Mouse (Mus musculus): ENCODE data around the gene Tacc3. TPM values are rescaled to one million over a fixed set of nuclear protein-coding genes. Genes with fewer than 3 reads are reported as not detected.

Tacc3 gene
- polyA plus RNA-seq, 1 experiment from 2014 or later: 316 TPM

- ATAC-seq (ENCODE audit: insufficient number of reproducible peaks, low FRiP score, low TSS enrichment, low read depth) (no peak), DNase-seq (ENCODE audit: low spot score) (peak; percentile 68)
- H3K9ac ChIP-seq (ENCODE audit: low read length): peak overlapping the region; percentile 68; the same call in 1 of the 2 replicates
- H3K27me3 ChIP-seq (ENCODE audit: control insufficient read depth, insufficient read depth, low read length): peaks cover 40% of the 10 kb centered on the region
- no peaks in the 10 kb centered on the region for H3K36me3 ChIP-seq (ENCODE audit: control insufficient read depth, insufficient read depth, low read length)
- H3K27ac ChIP-seq (replicated peaks; ENCODE audit: low read depth, low read length): no peak overlapping the region
- H3K4me1 ChIP-seq (ENCODE audit: control insufficient read depth, insufficient read depth, low read length): peaks cover 15% of the 10 kb centered on the region
- under 1% methylated on average over 36 of the region's 36 CpGs for WGBS
- H3K9me3 ChIP-seq (ENCODE audit: control insufficient read depth, low read length): no peaks in the 10 kb centered on the region
- peak overlapping the region; percentile 55 for H3K4me3 ChIP-seq (ENCODE audit: low read depth, low read length)
- peak overlapping the region; percentile 91 for H3K4me2 ChIP-seq (ENCODE audit: low read depth, severe bottlenecking)
Measured at GRCm38 (mm10) chr5:33723641-33724465, 65.9 kb downstream of the Tacc3 start.

GRCm38 (mm10) chr5:33726081-33726647 lies 68.2 kb downstream of the Tacc3 start:
- peaks cover 15% of the 10 kb centered on the region for H3K4me1 ChIP-seq (ENCODE audit: control insufficient read depth, insufficient read depth, low read length)
- no peaks in the 10 kb centered on the region for H3K36me3 ChIP-seq (ENCODE audit: control insufficient read depth, insufficient read depth, low read length)
- H3K4me2 ChIP-seq (ENCODE audit: low read depth, severe bottlenecking): no peak overlapping the region
- H3K4me3 ChIP-seq (ENCODE audit: low read depth, low read length): no peak overlapping the region
- H3K9ac ChIP-seq (ENCODE audit: low read length): no peak overlapping the region
- no peak for ATAC-seq (ENCODE audit: insufficient number of reproducible peaks, low FRiP score, low TSS enrichment, low read depth)
- no peak for DNase-seq (ENCODE audit: low spot score)
- peaks cover 41% of the 10 kb centered on the region for H3K27me3 ChIP-seq (ENCODE audit: control insufficient read depth, insufficient read depth, low read length)
- H3K27ac ChIP-seq (replicated peaks; ENCODE audit: low read depth, low read length): no peak overlapping the region
- 87% methylated on average over 7 of the region's 7 CpGs for WGBS
- H3K9me3 ChIP-seq (ENCODE audit: control insufficient read depth, low read length): no peaks in the 10 kb centered on the region

DNA sequence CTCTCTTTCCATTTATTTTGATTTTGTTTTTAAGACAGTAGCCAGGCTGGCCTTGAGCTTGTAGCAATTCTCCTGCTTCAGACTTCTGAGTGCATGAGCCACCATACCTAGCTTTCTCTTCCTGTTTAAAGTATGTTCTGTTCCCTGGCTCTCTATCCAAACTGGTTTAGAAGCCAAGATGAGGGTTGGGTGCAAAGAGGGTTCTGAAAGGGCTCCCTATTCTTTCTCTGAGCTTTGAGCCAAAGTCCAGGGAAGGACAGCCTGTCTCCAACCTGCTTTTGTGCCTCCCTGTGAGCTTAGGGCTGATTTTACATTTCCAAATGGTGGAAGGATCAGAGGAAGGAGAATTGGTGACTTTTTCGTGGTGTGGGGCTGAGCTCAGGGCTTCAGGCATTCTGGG lies 69.0 kb downstream of the Tacc3 start:
- no peak overlapping the region for H3K4me2 ChIP-seq (ENCODE audit: low read depth, severe bottlenecking)
- 72% methylated on average over 1 of the region's 1 CpGs for WGBS
- no peak overlapping the region for H3K27ac ChIP-seq (replicated peaks; ENCODE audit: low read depth, low read length)
- H3K27me3 ChIP-seq (ENCODE audit: control insufficient read depth, insufficient read depth, low read length): peaks cover 41% of the 10 kb centered on the region
- peaks cover 15% of the 10 kb centered on the region for H3K4me1 ChIP-seq (ENCODE audit: control insufficient read depth, insufficient read depth, low read length)
- no peaks in the 10 kb centered on the region for H3K36me3 ChIP-seq (ENCODE audit: control insufficient read depth, insufficient read depth, low read length)
- no peaks in the 10 kb centered on the region for H3K9me3 ChIP-seq (ENCODE audit: control insufficient read depth, low read length)
- no peak overlapping the region for H3K4me3 ChIP-seq (ENCODE audit: low read depth, low read length)
- no peak overlapping the region for H3K9ac ChIP-seq (ENCODE audit: low read length)
- no peak for ATAC-seq (ENCODE audit: insufficient number of reproducible peaks, low FRiP score, low TSS enrichment, low read depth)
- DNase-seq (ENCODE audit: low spot score): no peak

Other genes starting within 250 kb of the Tacc3 start
- gene Nkx1-1, start 224.2 kb upstream of the Tacc3 start, polyA plus RNA-seq (2014; fragmentation: Nextera tagmentation; extraction: Ambion mirVana): not detected in 2 replicates
- 74.5 and 74.8 TPM in 2 replicates for gene Fam53a, start 28.5 kb upstream of the Tacc3 start, polyA plus RNA-seq (2014; fragmentation: Nextera tagmentation; extraction: Ambion mirVana)
- gene Gm9903, start 28.2 kb upstream of the Tacc3 start, polyA plus RNA-seq (2014; fragmentation: Nextera tagmentation; extraction: Ambion mirVana): 0.21 and 0.45 TPM in 2 replicates
- 336 and 338 TPM in 2 replicates for gene Slbp, start 5.6 kb upstream of the Tacc3 start, polyA plus RNA-seq (2014; fragmentation: Nextera tagmentation; extraction: Ambion mirVana)
- 41.7 and 43.4 TPM in 2 replicates for gene Tmem129, start 288 bp downstream of the Tacc3 start, polyA plus RNA-seq (2014; fragmentation: Nextera tagmentation; extraction: Ambion mirVana)
- gene Fgfr3, start 63.5 kb downstream of the Tacc3 start, polyA plus RNA-seq (2014; fragmentation: Nextera tagmentation; extraction: Ambion mirVana): 11.6 TPM in 2 replicates
- 54.4 and 56.4 TPM in 2 replicates for gene Letm1, start 124.7 kb downstream of the Tacc3 start, polyA plus RNA-seq (2014; fragmentation: Nextera tagmentation; extraction: Ambion mirVana)
- 78.7 and 81.0 TPM in 2 replicates for gene Nsd2, start 162.6 kb downstream of the Tacc3 start, polyA plus RNA-seq (2014; fragmentation: Nextera tagmentation; extraction: Ambion mirVana)

All from limb, embryonic 11.5 days (tissue).